Mouse (Mus musculus): ENCODE measurements around the gene Orai1. TPM values are rescaled to one million over a fixed set of nuclear protein-coding genes. Genes with fewer than 3 reads are reported as not detected.

Orai1 gene
- polyA plus RNA-seq (2014; fragmentation: Illumina TruSeq; extraction: RNeasy Lipid Tissue Mini Kit (QIAGEN cat#74804); ENCODE audit: low read depth, low replicate concordance) = 12.6 TPM

DNA sequence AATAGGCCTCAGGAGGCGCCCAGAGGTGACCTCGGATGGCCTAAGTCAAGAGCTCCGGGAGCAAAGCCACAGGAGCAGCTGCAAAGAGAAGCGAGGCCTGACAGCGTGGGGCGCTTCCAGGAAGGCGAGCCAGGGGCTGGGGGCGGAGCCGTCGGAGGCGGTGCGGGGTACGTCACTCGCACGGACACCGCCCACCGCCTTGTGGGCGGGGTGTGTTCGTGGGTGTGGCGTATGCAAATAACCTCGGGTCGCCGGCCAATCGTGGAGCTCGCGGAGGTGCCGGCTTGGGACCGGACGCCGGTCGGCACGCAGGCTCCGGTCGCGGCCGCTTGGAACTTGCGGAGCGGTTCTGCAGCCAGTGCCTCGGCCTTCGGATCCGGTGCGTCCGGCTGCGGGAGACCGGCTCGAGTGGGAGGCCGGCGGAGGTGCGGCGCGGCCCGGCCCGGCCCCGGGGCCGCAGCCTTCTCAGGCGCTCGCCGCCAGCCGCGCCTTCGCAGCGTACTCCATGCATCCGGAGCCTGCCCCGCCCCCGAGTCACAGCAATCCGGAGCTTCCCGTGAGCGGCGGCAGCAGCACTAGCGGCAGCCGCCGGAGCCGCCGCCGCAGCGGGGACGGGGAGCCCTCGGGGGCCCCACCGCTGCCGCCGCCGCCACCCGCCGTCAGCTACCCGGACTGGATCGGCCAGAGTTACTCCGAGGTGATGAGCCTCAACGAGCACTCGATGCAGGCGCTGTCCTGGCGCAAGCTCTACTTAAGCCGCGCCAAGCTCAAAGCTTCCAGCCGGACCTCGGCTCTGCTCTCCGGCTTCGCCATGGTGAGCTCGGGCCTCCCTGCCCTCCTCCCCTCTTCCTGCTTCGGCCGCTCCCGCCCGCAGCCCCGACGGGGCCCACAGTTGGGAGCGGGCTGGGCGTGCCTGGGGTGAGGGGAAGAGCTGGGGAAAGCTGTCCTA, at the start of gene Orai1:
TSS of gene Orai1 (plus strand) at position 322 of the 949 bp plus-strand sequence.

DNA sequence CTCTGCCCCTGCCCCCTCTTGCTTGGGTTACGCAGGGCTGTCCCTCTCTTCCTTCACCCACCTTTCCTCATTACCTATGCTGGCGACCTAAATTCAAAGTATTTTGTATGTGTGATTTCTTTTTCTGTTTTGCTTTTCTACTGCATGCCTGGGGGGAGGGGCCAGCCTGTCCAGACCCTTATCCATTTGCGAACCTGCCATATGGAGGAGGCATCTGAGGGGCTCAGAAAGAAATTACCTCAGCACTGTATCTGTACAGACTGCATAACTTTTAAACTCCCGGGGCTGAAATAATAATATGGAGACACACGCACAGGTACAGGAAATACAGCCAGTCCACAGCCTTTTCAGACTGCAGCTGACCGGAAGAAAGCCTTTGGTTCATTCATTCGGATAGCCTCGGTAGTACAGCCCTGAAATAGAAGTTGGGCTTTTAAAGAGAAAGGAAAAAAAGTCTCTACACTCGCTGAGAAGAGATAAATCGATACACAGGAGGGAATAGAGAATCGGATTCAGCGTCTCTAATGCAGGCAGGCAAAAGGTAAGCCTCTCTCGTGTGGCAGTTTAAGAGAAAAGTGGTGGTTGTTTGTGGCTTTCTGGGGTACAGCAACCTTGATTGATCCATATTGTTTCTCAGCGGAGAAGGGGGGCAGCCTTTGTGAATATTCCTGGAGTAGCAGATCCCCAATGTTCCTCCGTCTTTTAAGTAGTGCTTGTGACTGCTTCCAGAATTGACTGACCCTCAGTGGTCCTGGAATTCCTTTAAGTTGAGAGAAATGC, 25.1 kb upstream of the Orai1 start, which contains the start of gene Kdm2b:
TSS of gene Kdm2b (minus strand) at position 273 of the 780 bp plus-strand sequence.

DNA sequence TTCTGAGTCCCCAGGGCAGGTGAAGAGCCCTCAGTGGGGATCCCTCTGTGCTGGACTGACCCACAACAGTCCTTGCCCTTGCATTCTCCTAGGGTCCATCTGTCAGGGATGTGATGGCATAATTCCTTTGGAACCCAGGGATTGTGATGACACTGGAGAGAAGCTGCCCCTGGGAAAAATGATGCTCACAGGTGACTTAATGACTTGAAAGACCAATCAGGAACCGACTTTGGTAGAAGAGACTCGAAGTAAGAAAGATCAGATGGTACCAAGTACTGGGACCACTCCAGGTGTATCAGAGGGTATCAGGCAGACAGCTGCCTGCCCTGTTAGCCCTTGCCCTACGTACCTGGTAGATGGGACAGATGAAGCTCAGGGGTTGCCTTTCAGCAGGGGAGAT, 32.0 kb downstream of the Orai1 start, which contains the start of gene Morn3:
TSS of gene Morn3 (minus strand) at position 101 of the 400 bp plus-strand sequence.

DNA sequence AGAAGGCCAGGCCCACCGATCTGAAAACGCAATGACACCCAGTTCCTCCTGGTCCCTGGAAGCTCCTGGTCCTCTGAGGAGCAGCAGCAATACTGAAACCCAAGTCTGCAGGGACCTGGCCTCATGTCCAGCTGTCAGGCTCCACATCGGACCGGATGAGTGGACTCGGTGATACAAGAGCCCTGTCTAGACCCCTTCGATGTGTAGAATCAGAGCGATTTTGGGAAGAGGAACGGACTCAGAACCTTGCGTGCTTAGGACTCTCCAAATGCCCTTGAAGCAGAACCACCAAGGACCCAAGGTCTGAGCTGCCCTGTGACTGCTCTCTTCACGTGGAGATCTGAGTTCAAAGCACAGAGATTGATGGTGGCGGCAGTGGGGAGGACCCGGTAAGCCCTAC, 53.2 kb downstream of the Orai1 start, which contains the start of gene Tmem120b:
TSS of gene Tmem120b (plus strand) at position 301 of the 400 bp plus-strand sequence.

Other genes with a start within 250 kb of the Orai1 start
- gene Camkk2, start 235.7 kb upstream of the Orai1 start, polyA plus RNA-seq (2014; fragmentation: Illumina TruSeq; extraction: RNeasy Lipid Tissue Mini Kit (QIAGEN cat#74804); ENCODE audit: low read depth, low replicate concordance) = 10.4 TPM
- gene Anapc5, start 193.7 kb upstream of the Orai1 start, polyA plus RNA-seq (2014; fragmentation: Illumina TruSeq; extraction: RNeasy Lipid Tissue Mini Kit (QIAGEN cat#74804); ENCODE audit: low read depth, low replicate concordance) = 203 TPM
- 20.9 TPM for gene Rnf34, start 165.0 kb upstream of the Orai1 start, polyA plus RNA-seq (2014; fragmentation: Illumina TruSeq; extraction: RNeasy Lipid Tissue Mini Kit (QIAGEN cat#74804); ENCODE audit: low read depth, low replicate concordance)
- gene Kdm2b, start 25.3 kb upstream of the Orai1 start, polyA plus RNA-seq (2014; fragmentation: Illumina TruSeq; extraction: RNeasy Lipid Tissue Mini Kit (QIAGEN cat#74804); ENCODE audit: low read depth, low replicate concordance) = 9.2 TPM
- gene Morn3, start 31.9 kb downstream of the Orai1 start, polyA plus RNA-seq (2014; fragmentation: Illumina TruSeq; extraction: RNeasy Lipid Tissue Mini Kit (QIAGEN cat#74804); ENCODE audit: low read depth, low replicate concordance) = not detected
- 12.2 TPM for gene Tmem120b, start 53.3 kb downstream of the Orai1 start, polyA plus RNA-seq (2014; fragmentation: Illumina TruSeq; extraction: RNeasy Lipid Tissue Mini Kit (QIAGEN cat#74804); ENCODE audit: low read depth, low replicate concordance)
- 0.21 TPM for gene Rhof, start 117.6 kb downstream of the Orai1 start, polyA plus RNA-seq (2014; fragmentation: Illumina TruSeq; extraction: RNeasy Lipid Tissue Mini Kit (QIAGEN cat#74804); ENCODE audit: low read depth, low replicate concordance)
- 9.1 TPM for gene Setd1b, start 127.1 kb downstream of the Orai1 start, polyA plus RNA-seq (2014; fragmentation: Illumina TruSeq; extraction: RNeasy Lipid Tissue Mini Kit (QIAGEN cat#74804); ENCODE audit: low read depth, low replicate concordance)
- 15.9 TPM for gene Psmd9, start 154.3 kb downstream of the Orai1 start, polyA plus RNA-seq (2014; fragmentation: Illumina TruSeq; extraction: RNeasy Lipid Tissue Mini Kit (QIAGEN cat#74804); ENCODE audit: low read depth, low replicate concordance)
- 1.4 TPM for gene Hpd, start 167.7 kb downstream of the Orai1 start, polyA plus RNA-seq (2014; fragmentation: Illumina TruSeq; extraction: RNeasy Lipid Tissue Mini Kit (QIAGEN cat#74804); ENCODE audit: low read depth, low replicate concordance)
- gene Wdr66, start 237.0 kb downstream of the Orai1 start, polyA plus RNA-seq (2014; fragmentation: Illumina TruSeq; extraction: RNeasy Lipid Tissue Mini Kit (QIAGEN cat#74804); ENCODE audit: low read depth, low replicate concordance) = 2.1 TPM